Mouse (Mus musculus): ENCODE data around the gene Dcun1d3.

- TF ChIP-seq CTCF (IDR thresholded peaks at IDR 0.05; ENCODE audit: low read depth, low read length) (no peak), POLR2A (IDR thresholded peaks at IDR 0.05; ENCODE audit: insufficient read depth, low read length) (no peak)
These were observed 10.6 kb upstream of the Dcun1d3 start for GRCm38 (mm10) chr7:119906523-119907215.

All from ES-Bruce4 (cell line).